Mouse (Mus musculus) spleen, adult 12 weeks (tissue): ENCODE results near the gene Trak2.
"Not testable (repeated sequence)": the region's sequence is repeated elsewhere in the genome, so short reads cannot be mapped to it uniquely, and the experiment has no call there.

Experiments
- DNase-seq: peaks from one replicate; pipeline ENCODE4 v3.0.0; 2022; ENCODE audit warnings: low spot score

Trak2 gene

GRCm38 (mm10) chr1:58889826-58890546, 83.2 kb downstream of the Trak2 start:
- DNase-seq = no peak

DNA sequence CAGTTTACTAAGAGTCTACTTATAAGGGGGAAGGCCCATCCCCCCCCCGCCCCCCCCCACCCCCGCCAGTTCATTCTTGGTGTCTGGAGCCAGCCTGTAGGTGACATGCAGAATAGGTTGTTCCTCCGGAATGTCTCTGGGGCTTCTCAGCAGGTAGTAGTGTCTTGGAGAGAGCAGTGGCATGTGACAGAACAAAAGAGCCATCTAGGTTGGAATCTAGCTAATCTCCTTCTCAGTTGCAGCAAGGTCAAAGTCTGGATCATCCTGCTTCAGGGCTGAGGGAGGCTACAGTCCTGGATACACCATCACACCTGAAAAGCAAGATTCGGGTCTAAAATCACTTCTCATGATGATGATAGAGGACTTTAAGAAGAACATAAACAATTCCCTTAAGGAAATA, 87.6 kb downstream of the Trak2 start:
- no peak for DNase-seq

DNA sequence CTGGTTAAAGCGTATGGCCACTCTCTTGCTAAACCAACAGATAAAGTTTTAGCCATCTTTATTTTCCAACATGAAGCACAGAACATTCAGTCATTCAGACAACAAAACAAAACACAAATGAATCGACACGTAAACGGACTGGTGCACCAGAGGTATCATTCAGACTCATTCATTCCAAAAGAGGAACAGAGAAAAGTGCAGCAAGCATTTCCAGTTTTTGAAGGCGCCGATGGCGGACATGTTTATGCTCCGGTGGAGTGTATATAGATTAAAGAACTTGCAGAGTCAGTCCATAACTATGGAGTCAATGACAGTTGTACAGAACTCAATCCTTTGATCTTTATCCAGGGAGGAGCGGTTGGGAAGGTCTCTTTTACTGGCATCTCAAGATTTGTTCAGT, 90.0 kb downstream of the Trak2 start:
- not testable (repeated sequence) for DNase-seq

DNA sequence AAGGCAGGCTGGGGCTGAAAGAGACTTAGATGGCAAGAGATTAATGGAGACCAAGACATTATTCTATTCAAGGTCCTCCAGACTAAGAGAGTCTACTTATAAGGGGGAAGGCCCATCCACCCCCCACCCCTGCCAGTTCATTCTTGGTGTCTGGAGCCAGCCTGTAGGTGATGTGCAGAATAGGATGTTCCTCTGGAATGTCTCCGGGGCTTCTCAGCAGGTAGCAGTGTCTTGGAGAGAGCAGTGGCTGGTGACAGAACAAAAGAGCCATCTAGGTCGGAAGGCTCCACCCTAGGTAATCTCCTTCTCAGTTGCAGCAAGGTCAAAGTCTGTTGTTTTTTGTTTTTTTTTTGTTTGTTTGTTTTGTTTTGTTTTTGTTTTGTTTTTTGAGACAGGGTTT, 93.9 kb downstream of the Trak2 start:
- not testable (repeated sequence) for DNase-seq

DNA sequence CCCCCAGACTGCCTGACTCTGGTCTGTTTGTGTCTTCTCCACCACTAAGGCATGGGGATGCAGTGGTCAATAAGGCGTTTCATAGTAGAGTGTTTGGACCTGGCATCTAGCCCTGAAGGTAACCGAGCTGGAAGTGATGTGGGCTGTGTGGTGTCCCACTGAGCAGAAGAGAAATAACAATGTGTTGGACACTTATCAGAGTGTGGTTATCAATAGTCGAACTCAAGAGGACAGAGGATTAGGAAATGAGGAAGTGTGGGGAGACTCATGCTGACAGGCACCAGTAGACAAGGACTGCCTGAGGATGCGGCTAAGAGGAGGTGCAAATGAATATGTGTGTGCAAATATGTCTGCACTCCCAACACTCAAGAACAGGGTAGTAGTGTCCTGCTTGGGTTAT, 96.7 kb downstream of the Trak2 start:
- not testable (repeated sequence) for DNase-seq

DNA sequence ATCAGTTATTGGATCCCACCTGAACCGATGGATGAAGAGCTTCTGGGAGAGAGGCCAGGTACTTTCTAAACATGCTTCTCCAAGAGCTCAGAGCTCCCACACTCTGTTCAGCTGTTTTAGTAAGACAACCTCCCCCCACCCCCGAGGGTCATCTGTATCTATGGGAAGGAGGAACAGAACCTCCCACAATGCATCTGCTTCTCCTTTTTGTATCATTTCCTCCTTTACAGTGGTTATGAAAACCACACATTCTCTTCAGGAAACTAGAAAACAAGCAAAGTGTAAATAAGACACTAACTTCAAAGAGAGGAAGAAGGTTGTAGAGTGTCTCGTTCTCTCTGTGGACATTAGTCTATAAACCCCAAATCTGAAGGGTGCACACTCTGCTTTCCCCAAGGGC, 112.6 kb downstream of the Trak2 start:
- not testable (repeated sequence) for DNase-seq

GRCm38 (mm10) chr1:58859738-58860365, 113.4 kb downstream of the Trak2 start:
- not testable (repeated sequence) for DNase-seq

GRCm38 (mm10) chr1:58859131-58859530, 114.1 kb downstream of the Trak2 start:
- not testable (repeated sequence) for DNase-seq

- not testable (repeated sequence) for DNase-seq
These were observed 116.4 kb downstream of the Trak2 start for GRCm38 (mm10) chr1:58856811-58857210.
